Mouse (Mus musculus) hindbrain, postnatal 0 days (tissue): Measurements from ENCODE around the gene Them7. TPM values are rescaled to one million over a fixed set of nuclear protein-coding genes. Genes with fewer than 3 reads are reported as not detected.

ENCODE experiments used
- ATAC-seq: fragments of 200-750 bp; cut with Nextera tagmentation; 2 replicates; pipeline ENCODE4 v1.8.0; 2017; ENCODE audit warnings: mild to moderate bottlenecking, moderate TSS enrichment, moderate library complexity
- DNase-seq: peaks from one replicate; pipeline ENCODE4 v3.0.0-alpha.2; 2015; ENCODE audit warnings: low spot score
- H3K27ac ChIP-seq: fragments of 300-500 bp; sonication (generic); 2 replicates; pipeline ENCODE4 v1.5.1; 2014; ENCODE audit warnings: mild to moderate bottlenecking
- H3K27me3 ChIP-seq: fragments of 300-500 bp; sonication (generic); 2 replicates; pipeline ENCODE4 v1.6.1; 2014; ENCODE audit warnings: low read length, mixed read lengths; ENCODE audit not compliant: insufficient read depth
- H3K36me3 ChIP-seq: fragments of 300-500 bp; sonication (generic); 2 replicates; pipeline ENCODE4 v1.6.1; 2014; ENCODE audit warnings: low read length, mixed read lengths; ENCODE audit not compliant: insufficient read depth
- H3K4me1 ChIP-seq: fragments of 300-500 bp; sonication (generic); 2 replicates; pipeline ENCODE4 v1.6.1; 2014; ENCODE audit warnings: antibody characterized with exemption, low read length, mixed read lengths; ENCODE audit not compliant: insufficient read depth
- H3K4me2 ChIP-seq: fragments of 300-500 bp; sonication (generic); 2 replicates; pipeline ENCODE4 v1.6.1; 2014; ENCODE audit warnings: low read depth, mild to moderate bottlenecking, low read length, moderate library complexity, mixed read lengths
- H3K4me3 ChIP-seq: fragments of 300-500 bp; sonication (generic); 2 replicates; pipeline ENCODE4 v1.5.1; 2014; ENCODE audit warnings: low read length
- H3K9ac ChIP-seq: fragments of 300-500 bp; sonication (generic); replicated peaks from 2 replicates; pipeline ENCODE4 v1.6.1; 2014; ENCODE audit warnings: mild to moderate bottlenecking, low read length, moderate library complexity, mixed read lengths
- H3K9me3 ChIP-seq: fragments of 300-500 bp; sonication (generic); 2 replicates; pipeline ENCODE4 v1.6.1; 2016; ENCODE audit warnings: low read length, mixed read lengths
- CTCF ChIP-seq: IDR thresholded peaks from 2 replicates; pipeline ENCODE4 v1.5.1; 2016; ENCODE audit warnings: antibody characterized with exemption, control low read depth, low read depth
- WGBS: fragments of 180-500 bp; shearing (Covaris S2); extraction: QIAGEN DNeasy Blood & Tissue Kit; methylation state at CpG from one replicate; pipeline ENCODE4 v1.1.7; 2014; 5-methylcytosine and 5-hydroxymethylcytosine counted together
- polyA plus RNA-seq: library from polyadenylated mRNA; unstranded; fragments of >200 nt; fragmentation: Nextera tagmentation; extraction: Ambion mirVana; gene quantifications from 2 replicates; pipeline ENCODE4 v1.2.1, GENCODE M21; 2015
- total RNA-seq: library from RNA; depleted of rRNA; stranded (reverse); fragments of >200 nt; gene quantifications from 2 replicates; pipeline ENCODE4 v1.2.3, GENCODE M21; 2014

Gene Them7
- total and polyA plus RNA-seq, 2 experiments from 2014 or later = 0.15 TPM; not detected in 1

GRCm38 (mm10) chr2:105390653-105391413 is 166.7 kb downstream of the Them7 start:
- no peaks in the 10 kb centered on the region; the same call in 1 of the 2 replicates for H3K36me3 ChIP-seq
- ATAC-seq = peak; percentile 53; the same call in 1 of the 2 replicates
- no peak overlapping the region for H3K4me3 ChIP-seq
- H3K9ac ChIP-seq = no peak overlapping the region
- 76% methylated on average over 6 of the region's 6 CpGs for WGBS
- TF ChIP-seq CTCF = no peak
- no peak overlapping the region for H3K27ac ChIP-seq
- no peaks in the 10 kb centered on the region for H3K9me3 ChIP-seq
- H3K4me2 ChIP-seq = no peak overlapping the region
- DNase-seq = no peak
- no peaks in the 10 kb centered on the region for H3K27me3 ChIP-seq
- no peaks in the 10 kb centered on the region for H3K4me1 ChIP-seq

DNA sequence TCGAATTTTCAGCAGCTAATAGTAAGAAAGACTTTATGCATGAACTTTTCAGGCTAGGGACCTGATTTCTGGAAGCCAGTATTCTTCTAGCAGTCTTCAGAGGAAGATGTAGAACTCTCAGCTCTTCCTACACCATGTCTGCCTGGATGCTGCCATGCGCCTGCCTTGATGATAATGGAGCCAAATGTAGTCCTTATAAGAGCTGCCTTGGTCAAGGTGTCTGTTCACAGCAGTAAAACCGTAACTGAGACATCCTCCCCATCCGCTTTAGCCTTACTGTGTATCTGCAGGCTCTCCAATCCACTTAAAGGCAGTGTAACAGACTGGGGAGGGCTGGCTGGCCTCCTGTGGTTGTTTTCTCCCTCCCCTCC is 167.3 kb downstream of the Them7 start:
- Histone ChIP-seq H3K9me3 (no peaks in the 10 kb centered on the region), H3K27me3 (no peaks in the 10 kb centered on the region), H3K9ac (no peak overlapping the region), H3K4me1 (no peaks in the 10 kb centered on the region), H3K4me2 (no peak overlapping the region), H3K4me3 (no peak overlapping the region), H3K27ac (no peak overlapping the region), H3K36me3 (no peaks in the 10 kb centered on the region; the same call in 1 of the 2 replicates)
- WGBS = 79% methylated on average over 4 of the region's 4 CpGs
- TF ChIP-seq CTCF = no peak
- ATAC-seq (no peak), DNase-seq (no peak)

GRCm38 (mm10) chr2:105392514-105392913 is 168.4 kb downstream of the Them7 start:
- Histone ChIP-seq H3K9ac (no peak overlapping the region), H3K4me1 (peaks cover 5% of the 10 kb centered on the region), H3K4me3 (no peak overlapping the region), H3K36me3 (no peaks in the 10 kb centered on the region; the same call in 1 of the 2 replicates), H3K27me3 (no peaks in the 10 kb centered on the region), H3K9me3 (no peaks in the 10 kb centered on the region), H3K27ac (no peak overlapping the region), H3K4me2 (no peak overlapping the region)
- 54% methylated on average over 2 of the region's 2 CpGs for WGBS
- DNase-seq = no peak
- ATAC-seq = no peak
- no peak for TF ChIP-seq CTCF

DNA sequence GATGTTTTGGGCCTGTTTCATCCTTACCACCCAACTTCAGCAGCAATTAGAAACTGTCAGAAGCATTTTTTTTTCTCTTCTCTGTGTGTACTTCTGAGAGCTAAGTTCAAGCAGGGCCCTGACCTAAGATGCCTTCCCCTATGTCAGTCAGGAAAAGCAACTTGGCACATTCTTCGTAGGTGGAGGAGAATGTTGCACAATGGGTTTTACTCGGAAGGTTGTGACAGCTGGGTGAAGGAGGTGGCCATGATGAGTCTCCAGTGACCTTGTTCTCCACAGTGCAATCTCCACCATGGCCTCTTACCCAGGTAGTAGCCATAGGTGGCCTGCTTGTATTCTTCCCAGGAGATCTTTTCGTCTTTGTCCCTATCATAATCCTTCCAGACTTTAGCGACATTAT is 170.3 kb downstream of the Them7 start:
- no peak overlapping the region for H3K4me2 ChIP-seq
- ATAC-seq = no peak
- TF ChIP-seq CTCF = no peak
- H3K9ac ChIP-seq = no peak overlapping the region
- peaks cover 14% of the 10 kb centered on the region for H3K4me1 ChIP-seq
- H3K27ac ChIP-seq = no peak overlapping the region
- no peaks in the 10 kb centered on the region for H3K36me3 ChIP-seq
- H3K4me3 ChIP-seq = no peak overlapping the region
- no peak for DNase-seq
- H3K27me3 ChIP-seq = no peaks in the 10 kb centered on the region
- H3K9me3 ChIP-seq = no peaks in the 10 kb centered on the region
- 89% methylated on average over 4 of the region's 4 CpGs for WGBS

- 98% methylated on average over 9 of the region's 9 CpGs for WGBS
- H3K9me3 ChIP-seq = no peaks in the 10 kb centered on the region
Observed at GRCm38 (mm10) chr2:105396066-105396465, 171.9 kb downstream of the Them7 start.

DNA sequence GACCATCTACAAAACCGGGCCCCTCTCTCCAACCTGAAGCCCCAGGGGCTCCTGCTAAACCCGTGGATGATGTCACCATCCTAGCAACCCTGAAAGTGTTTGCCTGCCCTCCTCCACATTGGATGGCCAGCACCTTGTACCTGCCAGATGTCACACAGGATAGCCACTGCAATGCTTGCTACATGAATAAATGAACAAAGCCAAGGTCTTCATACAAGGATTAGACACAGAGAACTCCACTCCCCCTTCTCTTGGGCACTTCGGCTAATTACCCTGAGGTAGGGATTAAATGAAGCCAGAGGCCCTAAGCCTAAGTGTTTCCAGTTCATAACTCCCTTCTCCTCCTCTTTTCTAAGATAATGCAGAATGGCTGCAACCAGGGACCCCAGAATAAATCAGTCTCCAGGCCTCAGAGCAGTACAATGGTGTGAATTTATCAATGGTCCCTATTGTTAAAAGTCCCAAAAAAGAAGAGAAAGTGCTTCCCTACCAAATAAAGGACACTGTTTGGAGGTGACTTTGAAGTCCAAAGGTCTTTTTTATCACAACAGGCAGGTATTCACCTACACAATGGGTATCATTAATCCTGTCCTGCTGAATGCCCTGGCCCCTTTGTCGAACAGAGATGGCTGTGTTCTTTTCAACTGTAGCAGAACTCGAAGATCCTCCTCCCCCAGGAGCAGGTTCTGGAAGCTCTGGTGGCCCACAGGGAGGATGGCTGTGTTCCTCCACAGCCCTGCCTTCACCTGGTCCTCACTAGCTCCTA is 173.5 kb downstream of the Them7 start:
- H3K4me1 ChIP-seq = peaks cover 14% of the 10 kb centered on the region
- DNase-seq (no peak), ATAC-seq (no peak)
- 35% methylated on average over 5 of the region's 5 CpGs for WGBS
- peak overlapping the region; percentile 74 for H3K4me2 ChIP-seq
- H3K36me3 ChIP-seq = no peaks in the 10 kb centered on the region
- H3K27me3 ChIP-seq = no peaks in the 10 kb centered on the region
- TF ChIP-seq CTCF = no peak
- H3K27ac ChIP-seq = 0 out of 2 replicates have a peak overlapping the region, but pooled peaks have one; percentile 77
- H3K9ac ChIP-seq = peak overlapping the region; percentile 69
- H3K4me3 ChIP-seq = peak overlapping the region; percentile 73
- no peaks in the 10 kb centered on the region for H3K9me3 ChIP-seq

More at GRCm38 (mm10) chr2:105396066-105396465, 171.9 kb downstream of the Them7 start:
- Histone ChIP-seq H3K27ac (no peak overlapping the region), H3K27me3 (no peaks in the 10 kb centered on the region), H3K9ac (no peak overlapping the region), H3K4me3 (no peak overlapping the region), H3K4me2 (no peak overlapping the region), H3K4me1 (peaks cover 14% of the 10 kb centered on the region), H3K36me3 (no peaks in the 10 kb centered on the region)
- ATAC-seq (no peak), DNase-seq (no peak)
- TF ChIP-seq CTCF = no peak

GRCm38 (mm10) chr2:105398636-105399084 is 174.5 kb downstream of the Them7 start:
- TF ChIP-seq CTCF = no peak
- H3K4me1 ChIP-seq = peaks cover 14% of the 10 kb centered on the region
- ATAC-seq = no peak; the same call in 1 of the 2 replicates
- H3K4me2 ChIP-seq = peak overlapping the region; percentile 74
- H3K27ac ChIP-seq = peak overlapping the region; percentile 77
- H3K36me3 ChIP-seq = no peaks in the 10 kb centered on the region
- peak overlapping the region; percentile 69 for H3K9ac ChIP-seq
- H3K27me3 ChIP-seq = no peaks in the 10 kb centered on the region
- WGBS = under 1% methylated on average over 31 of the region's 31 CpGs
- H3K9me3 ChIP-seq = no peaks in the 10 kb centered on the region
- peak overlapping the region; percentile 73 for H3K4me3 ChIP-seq
- peak; percentile 50 for DNase-seq
